Mouse (Mus musculus) brain, embryonic 14.5 days (tissue): ENCODE results near the gene Nfic.

Experiments
- CTCF ChIP-seq: fragments of 200-500 bp; IDR thresholded peaks from 2 replicates; pipeline ENCODE4 v1.5.1; 2012; ENCODE audit warnings: inconsistent platforms, mild to moderate bottlenecking, moderate library complexity, borderline replicate concordance; ENCODE audit not compliant: insufficient read depth, insufficient read length; ENCODE audit errors: extremely low read depth
- POLR2A ChIP-seq: fragments of 200-500 bp; IDR thresholded peaks from 2 replicates; pipeline ENCODE4 v1.6.1; 2012; ENCODE audit warnings: mild to moderate bottlenecking, inconsistent platforms, borderline replicate concordance; ENCODE audit not compliant: poor library complexity, insufficient read depth, insufficient read length, severe bottlenecking; ENCODE audit errors: extremely low read depth

- TF ChIP-seq CTCF (peak; percentile 99), POLR2A (no peak)
Measured at GRCm38 (mm10) chr10:81502658-81503057, 47.2 kb upstream of the Nfic start.
